Mouse (Mus musculus): ENCODE data around the gene Smagp. TPM values are rescaled to one million over a fixed set of nuclear protein-coding genes. Genes with fewer than 3 reads are reported as not detected.

Gene Smagp
- polyA plus RNA-seq, 1 experiment from 2014 or later = 33.3 TPM

GRCm38 (mm10) chr15:100600696-100601272, 36.0 kb downstream of the Smagp start:
- peak overlapping the region; percentile 74 for H3K4me3 ChIP-seq (ENCODE audit: low read depth, low read length)
- no peak overlapping the region for H3K27ac ChIP-seq (ENCODE audit: low read length)
- WGBS = 21% methylated on average over 21 of the region's 21 CpGs
- no peak for ATAC-seq (ENCODE audit: insufficient number of reproducible peaks, insufficient read depth, low FRiP score, low read depth)
- no peaks in the 10 kb centered on the region for H3K9me3 ChIP-seq (ENCODE audit: control insufficient read depth, low read depth, low read length)
- no peaks in the 10 kb centered on the region for H3K27me3 ChIP-seq (ENCODE audit: control insufficient read depth, insufficient read depth, low read length)
- H3K4me2 ChIP-seq (replicated peaks; ENCODE audit: low read depth, low read length) = peak overlapping the region; percentile 98
- no peaks in the 10 kb centered on the region for H3K36me3 ChIP-seq (ENCODE audit: control insufficient read depth, insufficient read depth, low read length)
- 0 out of 2 replicates have a peak, but pooled peaks cover 7% of the 10 kb centered on the region for H3K4me1 ChIP-seq (ENCODE audit: control insufficient read depth, insufficient read depth, low read length)
- H3K9ac ChIP-seq (replicated peaks; ENCODE audit: low read depth, low read length) = no peak overlapping the region

GRCm38 (mm10) chr15:100600047-100600695, 36.6 kb downstream of the Smagp start:
- H3K9me3 ChIP-seq (ENCODE audit: control insufficient read depth, low read depth, low read length) = no peaks in the 10 kb centered on the region
- H3K36me3 ChIP-seq (ENCODE audit: control insufficient read depth, insufficient read depth, low read length) = no peaks in the 10 kb centered on the region
- H3K9ac ChIP-seq (replicated peaks; ENCODE audit: low read depth, low read length) = peak overlapping the region; percentile 69
- WGBS = 2% methylated on average over 34 of the region's 35 CpGs
- H3K27me3 ChIP-seq (ENCODE audit: control insufficient read depth, insufficient read depth, low read length) = no peaks in the 10 kb centered on the region
- H3K4me3 ChIP-seq (ENCODE audit: low read depth, low read length) = peak overlapping the region; percentile 74
- peak; percentile 69 for ATAC-seq (ENCODE audit: insufficient number of reproducible peaks, insufficient read depth, low FRiP score, low read depth)
- H3K27ac ChIP-seq (ENCODE audit: low read length) = no peak overlapping the region
- H3K4me2 ChIP-seq (replicated peaks; ENCODE audit: low read depth, low read length) = peak overlapping the region; percentile 98
- 0 out of 2 replicates have a peak, but pooled peaks cover 7% of the 10 kb centered on the region for H3K4me1 ChIP-seq (ENCODE audit: control insufficient read depth, insufficient read depth, low read length)

- no peaks in the 10 kb centered on the region for H3K9me3 ChIP-seq (ENCODE audit: control insufficient read depth, low read depth, low read length)
- ATAC-seq (ENCODE audit: insufficient number of reproducible peaks, insufficient read depth, low FRiP score, low read depth) = peak; percentile 73; the same call in 1 of the 2 replicates
- 0 out of 2 replicates have a peak, but pooled peaks cover 4% of the 10 kb centered on the region for H3K4me1 ChIP-seq (ENCODE audit: control insufficient read depth, insufficient read depth, low read length)
- under 1% methylated on average over 71 of the region's 76 CpGs for WGBS
- peak within 1 kb of the TSS; percentile 69 for H3K9ac ChIP-seq (replicated peaks; ENCODE audit: low read depth, low read length)
- peak within 1 kb of the TSS; percentile 74 for H3K4me3 ChIP-seq (ENCODE audit: low read depth, low read length)
- peak within 1 kb of the TSS; percentile 21; the same call in 1 of the 2 replicates for H3K27ac ChIP-seq (ENCODE audit: low read length)
- peak within 1 kb of the TSS; percentile 98 for H3K4me2 ChIP-seq (replicated peaks; ENCODE audit: low read depth, low read length)
- H3K36me3 ChIP-seq (ENCODE audit: control insufficient read depth, insufficient read depth, low read length) = no peaks in the 10 kb centered on the region
- no peaks in the 10 kb centered on the region for H3K27me3 ChIP-seq (ENCODE audit: control insufficient read depth, insufficient read depth, low read length)
Measured at GRCm38 (mm10) chr15:100599276-100600046, 37.3 kb downstream of the Smagp start, which contains the start of gene Pou6f1. Gene Pou6f1 (minus strand): TSS chr15:100599984.

GRCm38 (mm10) chr15:100598883-100599275, 37.9 kb downstream of the Smagp start:
- H3K9ac ChIP-seq (replicated peaks; ENCODE audit: low read depth, low read length) = peak overlapping the region; percentile 69
- H3K4me1 ChIP-seq (ENCODE audit: control insufficient read depth, insufficient read depth, low read length) = 0 out of 2 replicates have a peak, but pooled peaks cover 4% of the 10 kb centered on the region
- H3K4me2 ChIP-seq (replicated peaks; ENCODE audit: low read depth, low read length) = peak overlapping the region; percentile 98
- no peak overlapping the region; the same call in 1 of the 2 replicates for H3K27ac ChIP-seq (ENCODE audit: low read length)
- H3K36me3 ChIP-seq (ENCODE audit: control insufficient read depth, insufficient read depth, low read length) = no peaks in the 10 kb centered on the region
- no peaks in the 10 kb centered on the region for H3K27me3 ChIP-seq (ENCODE audit: control insufficient read depth, insufficient read depth, low read length)
- WGBS = 3% methylated on average over 12 of the region's 12 CpGs
- H3K9me3 ChIP-seq (ENCODE audit: control insufficient read depth, low read depth, low read length) = no peaks in the 10 kb centered on the region
- H3K4me3 ChIP-seq (ENCODE audit: low read depth, low read length) = peak overlapping the region; percentile 74
- no peak for ATAC-seq (ENCODE audit: insufficient number of reproducible peaks, insufficient read depth, low FRiP score, low read depth)

- peak overlapping the region; percentile 74 for H3K4me3 ChIP-seq (ENCODE audit: low read depth, low read length)
- 0 out of 2 replicates have a peak, but pooled peaks cover 4% of the 10 kb centered on the region for H3K4me1 ChIP-seq (ENCODE audit: control insufficient read depth, insufficient read depth, low read length)
- no peak overlapping the region for H3K27ac ChIP-seq (ENCODE audit: low read length)
- H3K9ac ChIP-seq (replicated peaks; ENCODE audit: low read depth, low read length) = no peak overlapping the region
- no peak for ATAC-seq (ENCODE audit: insufficient number of reproducible peaks, insufficient read depth, low FRiP score, low read depth)
- no peaks in the 10 kb centered on the region for H3K36me3 ChIP-seq (ENCODE audit: control insufficient read depth, insufficient read depth, low read length)
- no peaks in the 10 kb centered on the region for H3K9me3 ChIP-seq (ENCODE audit: control insufficient read depth, low read depth, low read length)
- H3K27me3 ChIP-seq (ENCODE audit: control insufficient read depth, insufficient read depth, low read length) = no peaks in the 10 kb centered on the region
- H3K4me2 ChIP-seq (replicated peaks; ENCODE audit: low read depth, low read length) = peak overlapping the region; percentile 98
- 25% methylated on average over 9 of the region's 9 CpGs for WGBS
Measured at GRCm38 (mm10) chr15:100598287-100598882, 38.4 kb downstream of the Smagp start.

GRCm38 (mm10) chr15:100592817-100593216, 43.9 kb downstream of the Smagp start:
- H3K4me1 ChIP-seq (ENCODE audit: control insufficient read depth, insufficient read depth, low read length) = no peaks in the 10 kb centered on the region
- H3K27ac ChIP-seq (ENCODE audit: low read length) = no peak overlapping the region
- no peaks in the 10 kb centered on the region for H3K9me3 ChIP-seq (ENCODE audit: control insufficient read depth, low read depth, low read length)
- H3K4me3 ChIP-seq (ENCODE audit: low read depth, low read length) = no peak overlapping the region
- H3K4me2 ChIP-seq (replicated peaks; ENCODE audit: low read depth, low read length) = no peak overlapping the region
- H3K36me3 ChIP-seq (ENCODE audit: control insufficient read depth, insufficient read depth, low read length) = no peaks in the 10 kb centered on the region
- ATAC-seq (ENCODE audit: insufficient number of reproducible peaks, insufficient read depth, low FRiP score, low read depth) = no peak
- WGBS = 83% methylated on average over 6 of the region's 6 CpGs
- H3K9ac ChIP-seq (replicated peaks; ENCODE audit: low read depth, low read length) = no peak overlapping the region
- no peaks in the 10 kb centered on the region for H3K27me3 ChIP-seq (ENCODE audit: control insufficient read depth, insufficient read depth, low read length)

- Histone ChIP-seq H3K4me1 (ENCODE audit: control insufficient read depth, insufficient read depth, low read length) (no peaks in the 10 kb centered on the region), H3K4me2 (replicated peaks; ENCODE audit: low read depth, low read length) (no peak overlapping the region), H3K9me3 (ENCODE audit: control insufficient read depth, low read depth, low read length) (no peaks in the 10 kb centered on the region), H3K4me3 (ENCODE audit: low read depth, low read length) (no peak overlapping the region), H3K27ac (ENCODE audit: low read length) (no peak overlapping the region), H3K9ac (replicated peaks; ENCODE audit: low read depth, low read length) (no peak overlapping the region), H3K27me3 (ENCODE audit: control insufficient read depth, insufficient read depth, low read length) (no peaks in the 10 kb centered on the region), H3K36me3 (ENCODE audit: control insufficient read depth, insufficient read depth, low read length) (no peaks in the 10 kb centered on the region; the same call in 1 of the 2 replicates)
- ATAC-seq (ENCODE audit: insufficient number of reproducible peaks, insufficient read depth, low FRiP score, low read depth) = no peak
- 60% methylated on average over 8 of the region's 8 CpGs for WGBS
Measured at GRCm38 (mm10) chr15:100590436-100590835, 46.3 kb downstream of the Smagp start.

- no peak for ATAC-seq (ENCODE audit: insufficient number of reproducible peaks, insufficient read depth, low FRiP score, low read depth)
- WGBS = 86% methylated on average over 6 of the region's 6 CpGs
Measured at GRCm38 (mm10) chr15:100588297-100588696, 48.4 kb downstream of the Smagp start.

More at GRCm38 (mm10) chr15:100588297-100588696, 48.4 kb downstream of the Smagp start:
- Histone ChIP-seq H3K9ac (replicated peaks; ENCODE audit: low read depth, low read length) (no peak overlapping the region), H3K4me2 (replicated peaks; ENCODE audit: low read depth, low read length) (no peak overlapping the region), H3K4me3 (ENCODE audit: low read depth, low read length) (no peak overlapping the region), H3K27me3 (ENCODE audit: control insufficient read depth, insufficient read depth, low read length) (no peaks in the 10 kb centered on the region), H3K27ac (ENCODE audit: low read length) (no peak overlapping the region), H3K36me3 (ENCODE audit: control insufficient read depth, insufficient read depth, low read length) (no peaks in the 10 kb centered on the region; the same call in 1 of the 2 replicates), H3K9me3 (ENCODE audit: control insufficient read depth, low read depth, low read length) (no peaks in the 10 kb centered on the region), H3K4me1 (ENCODE audit: control insufficient read depth, insufficient read depth, low read length) (no peaks in the 10 kb centered on the region)
